Mouse (Mus musculus) liver, embryonic 14.5 days (tissue): ENCODE data around the gene Cps1.

ENCODE experiments used
- CTCF ChIP-seq: IDR thresholded peaks from 2 replicates; pipeline ENCODE4 v1.5.1; 2016; ENCODE audit warnings: antibody characterized with exemption, low read depth, control low read depth
- EP300 ChIP-seq: IDR thresholded peaks from 2 replicates; pipeline ENCODE4 v1.6.1; 2016; ENCODE audit warnings: antibody characterized with exemption, low read depth

DNA sequence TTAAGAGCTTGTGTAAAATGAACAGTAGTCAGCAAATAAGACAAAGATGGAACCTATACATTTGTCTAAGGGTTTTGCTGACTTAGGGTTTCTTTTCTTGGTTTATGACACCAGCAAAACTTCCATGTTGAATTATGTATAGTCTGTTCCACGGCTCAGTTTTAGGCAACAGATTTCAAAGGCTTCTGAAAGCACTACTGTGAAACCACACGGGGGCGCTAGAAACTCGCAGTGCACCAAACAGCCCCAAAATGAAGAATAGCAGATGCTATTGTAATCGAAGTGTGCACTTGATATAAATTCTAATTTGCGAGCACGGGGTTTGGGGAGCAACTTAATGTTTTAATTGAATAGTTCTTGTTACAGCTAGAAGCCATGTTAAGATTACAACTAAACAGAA lies 58.3 kb downstream of the Cps1 start:
- TF ChIP-seq CTCF (peak; percentile 50), EP300 (no peak)
